Comparison of ENCODE assay signal across 17 mouse cellular contexts in genomic region chr12:79377861-79378260, GRCm38 (mm10).
DNase-seq lines count a peak whose midpoint lies in the region; ATAC-seq and TF ChIP-seq lines count a peak whose summit lies in the region.
"Had no signal": no experiment of that assay in that cellular context is flagged by ENCODE, and none has a peak within 500 bp of the region (broad histone marks: within the 10 kb centered on the region; RNA-seq: fewer than 3 reads in every experiment).

No protein-coding gene starts in this region.

- peaks cover 0 to 18% of the 10 kb centered on the region in 2 experiments; a peak in 2 of 4 replicates for H3K36me3 ChIP-seq in MEL (ENCODE audit: control insufficient read depth in 1 of 2, insufficient read depth in 2 of 2, low read length in 2 of 2)
- H3K36me3 ChIP-seq in embryonic facial prominence, embryonic 12.5 days: no peaks in the 10 kb centered on the region
- no peaks in the 10 kb centered on the region for H3K36me3 ChIP-seq in limb, embryonic 13.5 days
- H3K36me3 ChIP-seq: intestine, embryonic 15.5 days; limb, embryonic 15.5 days; neural tube, embryonic 13.5 days had no signal

- no peaks in the 10 kb centered on the region for H3K27me3 ChIP-seq in MEL (ENCODE audit: control insufficient read depth in 1 of 2, insufficient read depth in 2 of 2, low read length in 2 of 2)
- H3K27me3 ChIP-seq in embryonic facial prominence, embryonic 12.5 days: no peaks in the 10 kb centered on the region
- H3K27me3 ChIP-seq in limb, embryonic 13.5 days: no peaks in the 10 kb centered on the region
- H3K27me3 ChIP-seq: intestine, embryonic 15.5 days; limb, embryonic 15.5 days; megakaryocyte, embryonic 14.5 days; neural tube, embryonic 13.5 days had no signal

- H3K4me2 ChIP-seq in embryonic facial prominence, embryonic 12.5 days (replicated peaks): no peak overlapping the region
- no peak overlapping the region for H3K4me2 ChIP-seq in limb, embryonic 13.5 days (replicated peaks)
- H3K4me2 ChIP-seq: heart, embryonic 11.5 days; intestine, embryonic 15.5 days; limb, embryonic 15.5 days; neural tube, embryonic 13.5 days had no signal

- DNase-seq in embryo, embryonic 10 days (ENCODE audit: low spot score): peak; percentile 68
- no peak for DNase-seq in embryo, embryonic 9.5 days (ENCODE audit: extremely low spot score)
- DNase-seq in MEL (ENCODE audit: low read depth, low spot score): no peak
- DNase-seq in spleen, adult 12 weeks (ENCODE audit: low spot score): no peak
- DNase-seq in right cerebral cortex, postnatal 14 days: no peak
- DNase-seq in left cerebral cortex, postnatal 14 days (ENCODE audit: low spot score in 2 of 2): no peak
- DNase-seq: cerebellum, adult 11-12 months; gastrocnemius, postnatal 25 days; kidney, postnatal 14 days had no signal

- no peak overlapping the region for H3K9ac ChIP-seq in MEL (ENCODE audit: control insufficient read depth, low read depth, low read length, poor library complexity, severe bottlenecking)
- no peak overlapping the region for H3K9ac ChIP-seq in embryonic facial prominence, embryonic 12.5 days
- no peak overlapping the region for H3K9ac ChIP-seq in limb, embryonic 13.5 days
- H3K9ac ChIP-seq: intestine, embryonic 15.5 days; limb, embryonic 15.5 days; neural tube, embryonic 13.5 days had no signal

- ATAC-seq in embryonic facial prominence, embryonic 12.5 days (ENCODE audit: insufficient number of reproducible peaks, insufficient read depth, low FRiP score, low TSS enrichment): 0 out of 2 replicates have a peak, but pooled peaks have one; percentile 74
- peak; percentile 48; the same call in 1 of the 2 replicates for ATAC-seq in limb, embryonic 13.5 days (ENCODE audit: low FRiP score, low read depth)
- ATAC-seq: intestine, embryonic 15.5 days; lung, postnatal 0 days had no signal

- peaks cover 13 to 16% of the 10 kb centered on the region in 2 experiments for H3K4me1 ChIP-seq in MEL (ENCODE audit: control insufficient read depth in 1 of 2, insufficient read depth in 2 of 2, low read length in 2 of 2)
- H3K4me1 ChIP-seq in embryonic facial prominence, embryonic 12.5 days: peaks cover 17% of the 10 kb centered on the region; the same call in 1 of the 2 replicates
- H3K4me1 ChIP-seq in limb, embryonic 13.5 days: peaks cover 30% of the 10 kb centered on the region
- H3K4me1 ChIP-seq: neural tube, embryonic 13.5 days had no signal

- 16% methylated on average over 4 of the region's 4 CpGs for WGBS in embryonic facial prominence, embryonic 12.5 days
- 12% methylated on average over 4 of the region's 4 CpGs for WGBS in limb, embryonic 13.5 days

- no peak for TF ChIP-seq CTCF in MEL (IDR thresholded peaks at IDR 0.05 in 2 of 3, conservative IDR thresholded peaks at IDR 0.05 in 1 of 3; ENCODE audit: control insufficient read depth in 1 of 3, insufficient read depth in 1 of 3, low read depth in 2 of 3, low read length in 3 of 3, poor library complexity in 1 of 3, severe bottlenecking in 1 of 3)

- no peaks in the 10 kb centered on the region for H3K79me2 ChIP-seq in MEL (ENCODE audit: control insufficient read depth, insufficient read depth, low read length, poor library complexity)

- no peaks in the 10 kb centered on the region for H3K9me3 ChIP-seq in MEL (replicated peaks; ENCODE audit: insufficient read depth, low read length)
- no peaks in the 10 kb centered on the region for H3K9me3 ChIP-seq in embryonic facial prominence, embryonic 12.5 days
- no peaks in the 10 kb centered on the region for H3K9me3 ChIP-seq in limb, embryonic 13.5 days
- H3K9me3 ChIP-seq: intestine, embryonic 15.5 days; limb, embryonic 15.5 days; megakaryocyte, embryonic 14.5 days; neural tube, embryonic 13.5 days had no signal

- intact Hi-C loops in left cerebral cortex, postnatal 14 days (cut with DNase I): loop anchor here (10.0 kb wide), 1 partner anchor 227 kb away; no protein-coding TSS in a partner anchor

- TF ChIP-seq EP300 in MEL (IDR thresholded peaks at IDR 0.05; ENCODE audit: low read depth in 1 of 2, low read length in 2 of 2): no peak

- TF ChIP-seq RAD21 in MEL (IDR thresholded peaks at IDR 0.05; ENCODE audit: low read depth, low read length): no peak

- H3K4me3 ChIP-seq in MEL (ENCODE audit: control insufficient read depth in 1 of 2, insufficient read depth in 1 of 2, low read depth in 2 of 2, low read length in 2 of 2): no peak overlapping the region
- no peak overlapping the region for H3K4me3 ChIP-seq in embryonic facial prominence, embryonic 12.5 days
- H3K4me3 ChIP-seq in limb, embryonic 13.5 days: no peak overlapping the region
- H3K4me3 ChIP-seq: intestine, embryonic 15.5 days; limb, embryonic 15.5 days; megakaryocyte, embryonic 14.5 days; neural tube, embryonic 13.5 days had no signal

- no peak for TF ChIP-seq POLR2A in MEL (IDR thresholded peaks at IDR 0.05; ENCODE audit: control insufficient read depth in 1 of 2, insufficient read depth in 1 of 2, low read depth in 1 of 2, low read length in 2 of 2, poor library complexity in 1 of 2)

- no peak overlapping the region for H3K27ac ChIP-seq in MEL (ENCODE audit: control insufficient read depth, low read depth, low read length)
- peak overlapping the region; percentile 85 for H3K27ac ChIP-seq in embryonic facial prominence, embryonic 12.5 days
- H3K27ac ChIP-seq in limb, embryonic 13.5 days: peak overlapping the region; percentile 23; the same call in 1 of the 2 replicates
- H3K27ac ChIP-seq: intestine, embryonic 15.5 days; limb, embryonic 15.5 days; neural tube, embryonic 13.5 days had no signal

TF ChIP-seq in MEL, 35 proteins besides CTCF, POLR2A, EP300 and RAD21:
- TF ChIP-seq HCFC1 (IDR thresholded peaks at IDR 0.05; ENCODE audit: low read depth, low read length) (no peak), GATA1 (IDR thresholded peaks at IDR 0.05; ENCODE audit: low read depth, low read length) (no peak), USF1 (IDR thresholded peaks at IDR 0.05; ENCODE audit: low read depth, low read length) (peak; percentile 48; the same call in 1 of the 2 replicates), POLR2AphosphoS2 (IDR thresholded peaks at IDR 0.05; ENCODE audit: low read length) (no peak), ETS1 (IDR thresholded peaks at IDR 0.05; ENCODE audit: low read depth, low read length) (no peak), JUND (IDR thresholded peaks at IDR 0.05; ENCODE audit: low read depth, low read length) (no peak), MAX (IDR thresholded peaks at IDR 0.05; ENCODE audit: low read length) (no peak), ZMIZ1 (IDR thresholded peaks at IDR 0.05; ENCODE audit: low read depth, low read length) (no peak)
